Mouse (Mus musculus): ENCODE results near the gene Ube4a. TPM values are rescaled to one million over a fixed set of nuclear protein-coding genes. Genes with fewer than 3 reads are reported as not detected.

Gene Ube4a
- polyA plus RNA-seq, 1 experiment = 17.0 TPM

Other genes starting within 250 kb of the Ube4a start
- gene Phldb1, start 230.4 kb downstream of the Ube4a start, polyA plus RNA-seq (2012; rRNA removed) = 90.2 and 117 TPM in 2 replicates
- 60.6 and 60.8 TPM in 2 replicates for gene Arcn1, start 197.8 kb downstream of the Ube4a start, polyA plus RNA-seq (2012; rRNA removed)
- 55.0 and 67.3 TPM in 2 replicates for gene Ift46, start 197.7 kb downstream of the Ube4a start, polyA plus RNA-seq (2012; rRNA removed)
- gene Tmem25, start 166.3 kb downstream of the Ube4a start, polyA plus RNA-seq (2012; rRNA removed) = 2.9 and 3.3 TPM in 2 replicates
- gene Ttc36, start 162.5 kb downstream of the Ube4a start, polyA plus RNA-seq (2012; rRNA removed) = 1.3 and 3.0 TPM in 2 replicates
- gene Kmt2a, start 84.3 kb downstream of the Ube4a start, polyA plus RNA-seq (2012; rRNA removed) = 12.9 and 19.1 TPM in 2 replicates
- 338 and 450 TPM in 2 replicates for gene Atp5l, start 44.9 kb downstream of the Ube4a start, polyA plus RNA-seq (2012; rRNA removed)
- 0.28 and 0.31 TPM in 2 replicates for gene Cd3g, start 14.8 kb upstream of the Ube4a start, polyA plus RNA-seq (2012; rRNA removed)
- gene Cd3d, start 16.2 kb upstream of the Ube4a start, polyA plus RNA-seq (2012; rRNA removed) = 0.22 and 0.36 TPM in 2 replicates
- 0.58 and 0.75 TPM in 2 replicates for gene Cd3e, start 44.0 kb upstream of the Ube4a start, polyA plus RNA-seq (2012; rRNA removed)
- gene Mpzl2, start 74.2 kb upstream of the Ube4a start, polyA plus RNA-seq (2012; rRNA removed) = 28.8 and 30.3 TPM in 2 replicates
- 5.8 and 7.3 TPM in 2 replicates for gene Mpzl3, start 89.6 kb upstream of the Ube4a start, polyA plus RNA-seq (2012; rRNA removed)
- gene Jaml, start 113.6 kb upstream of the Ube4a start, polyA plus RNA-seq (2012; rRNA removed) = 5.9 and 7.4 TPM in 2 replicates
- gene Scn2b, start 152.2 kb upstream of the Ube4a start, polyA plus RNA-seq (2012; rRNA removed) = 3.4 and 5.9 TPM in 2 replicates
- 0.32 and 0.61 TPM in 2 replicates for gene Scn4b, start 172.8 kb upstream of the Ube4a start, polyA plus RNA-seq (2012; rRNA removed)
- gene BC049352, start 216.4 kb upstream of the Ube4a start, polyA plus RNA-seq (2012; rRNA removed) = 0.18 and 0.37 TPM in 2 replicates
- gene Tmprss4, start 238.5 kb upstream of the Ube4a start, polyA plus RNA-seq (2012; rRNA removed) = 0.36 and 0.41 TPM in 2 replicates